19 mouse cellular contexts compared by ENCODE assay signal in genomic region chr13:118411297-118411992, GRCm38 (mm10). TPM values are rescaled to one million over a fixed set of nuclear protein-coding genes. Genes with fewer than 3 reads are reported as not detected.
"Had no signal": no experiment of that assay in that cellular context is flagged by ENCODE, and none has a peak within 500 bp of the region (broad histone marks: within the 10 kb centered on the region; RNA-seq: fewer than 3 reads in every experiment).

No protein-coding gene starts in this region.

- H3K27me3 ChIP-seq: liver, embryonic 13.5 days; midbrain, embryonic 12.5 days; neural tube, embryonic 13.5 days had no signal

- H3K4me1 ChIP-seq: liver, embryonic 13.5 days; midbrain, embryonic 12.5 days; neural tube, embryonic 13.5 days had no signal

- ATAC-seq: midbrain, embryonic 16.5 days had no signal

- H3K36me3 ChIP-seq: liver, embryonic 13.5 days; midbrain, embryonic 12.5 days; neural tube, embryonic 13.5 days had no signal

- H3K4me2 ChIP-seq: liver, embryonic 13.5 days; midbrain, embryonic 12.5 days; neural tube, embryonic 13.5 days had no signal

- H3K27ac ChIP-seq: layer of hippocampus, adult 2 months; left cerebral cortex, adult 2 months; liver, embryonic 13.5 days; midbrain, embryonic 12.5 days; neural tube, embryonic 13.5 days had no signal

- H3K4me3 ChIP-seq: layer of hippocampus, adult 2 months; left cerebral cortex, adult 2 months; liver, embryonic 13.5 days; midbrain, embryonic 12.5 days; myocyte; neural tube, embryonic 13.5 days had no signal

- H3K9ac ChIP-seq: liver, embryonic 13.5 days; midbrain, embryonic 12.5 days; neural tube, embryonic 13.5 days had no signal

- H3K9me3 ChIP-seq: liver, embryonic 13.5 days; midbrain, embryonic 12.5 days; neural tube, embryonic 13.5 days had no signal

- DNase-seq: kidney, adult 18-20 months; kidney, postnatal 14 days; layer of hippocampus, postnatal 36 days; liver, embryonic 13.5 days; lung, adult 2 months; lung, postnatal 14 days; lung, postnatal 4 days; retina, postnatal 1 day; right cerebral cortex, postnatal 25 days; spleen, adult 18-20 months; thymus, postnatal 25 days had no signal

RNA-seq across cellular contexts. Expression of gene B430218F22Rik, which starts 25.0 kb away (rescaled TPM):
- total RNA-seq: monocyte, adult 5-6 weeks had no signal
- polyA plus RNA-seq: large intestine, adult 2 months; lung, adult 2 months had no signal
